Mouse (Mus musculus) mammary gland, adult 2 months (tissue): ENCODE measurements around the gene Saa3. TPM values are rescaled to one million over a fixed set of nuclear protein-coding genes. Genes with fewer than 3 reads are reported as not detected.

Source experiments
- polyA plus RNA-seq: library from polyadenylated mRNA; depleted of rRNA; stranded (reverse); fragments of >200 nt; gene quantifications from 2 replicates; pipeline ENCODE4 v1.2.3, GENCODE M21; 2012; ENCODE audit warnings: low replicate concordance; rRNA removed

The Saa3 gene
- 0.55 TPM in 1 of 2 replicates, not detected in the other for polyA plus RNA-seq

GRCm38 (mm10) chr7:46715600-46715999, at the start of gene Saa3:
Gene Saa3, minus strand, starts transcription at chr7:46715700.

GRCm38 (mm10) chr7:46751490-46751889, 36.0 kb upstream of the Saa3 start, which contains the start of gene Saa2:
Gene Saa2, plus strand, starts transcription at chr7:46751790.

DNA sequence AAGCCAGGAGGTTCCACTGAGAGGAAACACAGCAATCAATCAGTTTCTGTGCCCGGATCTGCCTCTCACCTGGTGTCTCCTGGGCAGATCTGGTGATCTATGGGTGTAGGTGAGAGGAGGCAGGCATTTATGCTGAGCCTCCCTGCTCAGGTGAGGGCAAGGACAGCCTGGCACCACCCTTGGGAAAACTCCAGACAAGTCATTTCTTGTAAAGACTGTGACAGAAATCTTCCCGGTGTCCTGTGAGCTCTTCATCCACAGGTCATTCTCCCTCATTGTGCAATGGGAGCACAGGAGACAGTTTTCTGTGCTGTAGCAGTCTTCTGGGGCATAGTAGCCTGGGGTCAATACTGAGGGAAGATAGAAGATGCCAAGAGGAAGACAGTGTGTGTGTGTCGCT, 27.4 kb upstream of the Saa3 start, which contains the start of gene Saa1:
TSS of gene Saa1 (minus strand) at position 101 of the 400 bp plus-strand sequence.

GRCm38 (mm10) chr7:46732458-46732857, 17.0 kb upstream of the Saa3 start, which contains the start of gene Saa4:
Gene Saa4, minus strand, starts transcription at chr7:46732603.

DNA sequence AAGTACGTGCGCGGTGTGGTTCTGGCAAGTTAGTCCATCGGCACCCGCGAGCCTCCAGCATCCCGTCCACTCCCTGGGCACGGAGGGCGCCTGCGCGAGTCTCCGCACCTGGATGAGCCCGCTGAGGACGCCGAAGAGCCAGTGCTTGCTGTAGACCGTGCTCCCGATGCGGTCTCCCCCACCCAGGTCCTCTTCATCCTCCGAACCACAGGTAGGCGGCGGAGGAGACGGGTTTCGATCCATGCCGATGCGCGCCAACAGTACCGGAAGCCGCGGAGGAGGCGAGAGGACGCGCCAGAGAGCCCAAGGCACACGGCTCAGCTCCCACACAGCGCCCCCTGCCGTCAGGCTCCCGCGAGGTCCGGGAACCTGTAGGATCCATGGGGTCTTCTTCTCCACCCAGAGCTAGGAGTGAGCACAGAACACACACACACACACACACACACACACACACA, 5.1 kb downstream of the Saa3 start, which contains the start of gene Saal1:
TSS of gene Saal1 (minus strand) at position 291 of the 455 bp plus-strand sequence.

GRCm38 (mm10) chr7:46672160-46672672, 43.3 kb downstream of the Saa3 start, which contains the start of gene Tph1:
Gene Tph1, minus strand, starts transcription at chr7:46672537.

Other genes with a start within 250 kb of the Saa3 start
- gene Sergef, start 75.9 kb downstream of the Saa3 start, polyA plus RNA-seq, result 11.2 and 12.2 TPM in 2 replicates
- 0.53 and 1.9 TPM in 2 replicates for gene Tph1, start 43.2 kb downstream of the Saa3 start, polyA plus RNA-seq
- 5.4 and 8.4 TPM in 2 replicates for gene Saal1, start 5.0 kb downstream of the Saa3 start, polyA plus RNA-seq
- gene Saa4, start 16.9 kb upstream of the Saa3 start, polyA plus RNA-seq, result 0.11 TPM in 1 of 2 replicates, not detected in the other
- 0.06 TPM in 1 of 2 replicates, not detected in the other for gene Saa1, start 27.3 kb upstream of the Saa3 start, polyA plus RNA-seq
- gene Saa2, start 36.1 kb upstream of the Saa3 start, polyA plus RNA-seq, result 0.04 TPM in 1 of 2 replicates, not detected in the other
- gene Hps5, start 80.4 kb upstream of the Saa3 start, polyA plus RNA-seq, result 12.3 and 18.5 TPM in 2 replicates
- 6.3 and 8.6 TPM in 2 replicates for gene Gtf2h1, start 80.4 kb upstream of the Saa3 start, polyA plus RNA-seq
- 777 and 2,450 TPM in 2 replicates for gene Ldha, start 125.8 kb upstream of the Saa3 start, polyA plus RNA-seq
- 0.29 TPM in 1 of 2 replicates, not detected in the other for gene Ldhc, start 145.5 kb upstream of the Saa3 start, polyA plus RNA-seq
- gene Tsg101, start 204.3 kb upstream of the Saa3 start, polyA plus RNA-seq, result 78.6 and 136 TPM in 2 replicates
- 2.4 and 6.0 TPM in 2 replicates for gene Uevld, start 242.8 kb upstream of the Saa3 start, polyA plus RNA-seq